Mouse (Mus musculus): ENCODE measurements at regions not wholly inside any gene's neighbourhood (a gene's known extent, or its start where the extent isn't known, plus 50 kb on each side); places are given as distances from the start of the nearest gene placed in this dataset.

- WGBS: 82% methylated on average over 3 of the region's 3 CpGs
- H3K27ac ChIP-seq: no peak overlapping the region
- no peak for ATAC-seq (ENCODE audit: low FRiP score)
These were observed 245.7 kb downstream of the Tex13c3 start for GRCm38 (mm10) chrX:19235449-19235848.

GRCm38 (mm10) chrX:19231823-19232222, 249.3 kb downstream of the Tex13c3 start:
- Histone ChIP-seq H3K4me3 (no peak overlapping the region), H3K4me1 (no peaks in the 10 kb centered on the region), H3K9ac (no peak overlapping the region), H3K27ac (no peak overlapping the region), H3K36me3 (no peaks in the 10 kb centered on the region), H3K9me3 (replicated peaks) (no peaks in the 10 kb centered on the region), H3K4me2 (replicated peaks) (no peak overlapping the region), H3K27me3 (no peaks in the 10 kb centered on the region)
- ATAC-seq (ENCODE audit: low FRiP score): no peak
- 84% methylated on average over 3 of the region's 3 CpGs for WGBS

More at GRCm38 (mm10) chrX:19235449-19235848, 245.7 kb downstream of the Tex13c3 start:
- Histone ChIP-seq H3K4me3 (no peak overlapping the region), H3K27me3 (no peaks in the 10 kb centered on the region), H3K4me1 (no peaks in the 10 kb centered on the region), H3K4me2 (replicated peaks) (no peak overlapping the region), H3K9ac (no peak overlapping the region), H3K36me3 (no peaks in the 10 kb centered on the region), H3K9me3 (replicated peaks) (no peaks in the 10 kb centered on the region)

- Histone ChIP-seq H3K9me3 (replicated peaks) (no peaks in the 10 kb centered on the region), H3K27ac (no peak overlapping the region), H3K4me2 (replicated peaks) (no peak overlapping the region), H3K4me3 (no peak overlapping the region), H3K4me1 (no peaks in the 10 kb centered on the region), H3K36me3 (no peaks in the 10 kb centered on the region), H3K9ac (no peak overlapping the region), H3K27me3 (no peaks in the 10 kb centered on the region)
- ATAC-seq (ENCODE audit: low FRiP score): no peak
These were observed 257.8 kb downstream of the Tex13c3 start for GRCm38 (mm10) chrX:19223336-19223735.

GRCm38 (mm10) chrX:19220785-19221496, 260.2 kb downstream of the Tex13c3 start:
- Histone ChIP-seq H3K27me3 (no peaks in the 10 kb centered on the region), H3K9me3 (replicated peaks) (no peaks in the 10 kb centered on the region), H3K9ac (no peak overlapping the region), H3K27ac (no peak overlapping the region), H3K36me3 (no peaks in the 10 kb centered on the region), H3K4me1 (no peaks in the 10 kb centered on the region), H3K4me3 (no peak overlapping the region), H3K4me2 (replicated peaks) (no peak overlapping the region)
- no peak for ATAC-seq (ENCODE audit: low FRiP score)
- WGBS: 79% methylated on average over 1 of the region's 1 CpGs

GRCm38 (mm10) chrX:19219727-19220126, 261.4 kb downstream of the Tex13c3 start:
- no peaks in the 10 kb centered on the region for H3K27me3 ChIP-seq
- H3K36me3 ChIP-seq: no peaks in the 10 kb centered on the region
- no peak overlapping the region for H3K4me2 ChIP-seq (replicated peaks)
- H3K9me3 ChIP-seq (replicated peaks): no peaks in the 10 kb centered on the region
- H3K4me1 ChIP-seq: no peaks in the 10 kb centered on the region
- no peak overlapping the region for H3K27ac ChIP-seq
- WGBS: 81% methylated on average over 2 of the region's 2 CpGs
- no peak overlapping the region for H3K4me3 ChIP-seq
- ATAC-seq (ENCODE audit: low FRiP score): no peak
- H3K9ac ChIP-seq: no peak overlapping the region

GRCm38 (mm10) chrX:19219301-19219700, 261.8 kb downstream of the Tex13c3 start:
- no peak for ATAC-seq (ENCODE audit: low FRiP score)
- Histone ChIP-seq H3K27me3 (no peaks in the 10 kb centered on the region), H3K27ac (no peak overlapping the region), H3K36me3 (no peaks in the 10 kb centered on the region), H3K4me2 (replicated peaks) (no peak overlapping the region), H3K4me1 (no peaks in the 10 kb centered on the region), H3K9ac (no peak overlapping the region), H3K4me3 (no peak overlapping the region), H3K9me3 (replicated peaks) (no peaks in the 10 kb centered on the region)
- 84% methylated on average over 2 of the region's 2 CpGs for WGBS

GRCm38 (mm10) chrX:19206420-19206819, 274.7 kb downstream of the Tex13c3 start:
- Histone ChIP-seq H3K9ac (no peak overlapping the region), H3K9me3 (replicated peaks) (no peaks in the 10 kb centered on the region), H3K4me2 (replicated peaks) (no peak overlapping the region), H3K27me3 (no peaks in the 10 kb centered on the region), H3K36me3 (no peaks in the 10 kb centered on the region), H3K27ac (no peak overlapping the region), H3K4me1 (no peaks in the 10 kb centered on the region), H3K4me3 (no peak overlapping the region)
- 58% methylated on average over 1 of the region's 1 CpGs for WGBS
- ATAC-seq (ENCODE audit: low FRiP score): no peak

- Histone ChIP-seq H3K36me3 (no peaks in the 10 kb centered on the region), H3K27me3 (no peaks in the 10 kb centered on the region), H3K4me1 (no peaks in the 10 kb centered on the region), H3K4me3 (no peak overlapping the region), H3K27ac (no peak overlapping the region), H3K9me3 (replicated peaks) (no peaks in the 10 kb centered on the region), H3K9ac (no peak overlapping the region), H3K4me2 (replicated peaks) (no peak overlapping the region)
- WGBS: 92% methylated on average over 1 of the region's 1 CpGs
- ATAC-seq (ENCODE audit: low FRiP score): no peak
These were observed 278.6 kb downstream of the Tex13c3 start for GRCm38 (mm10) chrX:19202542-19202941.

GRCm38 (mm10) chrX:19201383-19201782, 279.7 kb downstream of the Tex13c3 start:
- 84% methylated on average over 1 of the region's 1 CpGs for WGBS

GRCm38 (mm10) chrX:19199531-19199930, 281.6 kb downstream of the Tex13c3 start:
- Histone ChIP-seq H3K9ac (no peak overlapping the region), H3K4me1 (no peaks in the 10 kb centered on the region), H3K9me3 (replicated peaks) (no peaks in the 10 kb centered on the region), H3K36me3 (no peaks in the 10 kb centered on the region), H3K27ac (no peak overlapping the region), H3K4me3 (no peak overlapping the region), H3K27me3 (no peaks in the 10 kb centered on the region), H3K4me2 (replicated peaks) (no peak overlapping the region)
- 85% methylated on average over 3 of the region's 3 CpGs for WGBS
- ATAC-seq (ENCODE audit: low FRiP score): no peak

More at GRCm38 (mm10) chrX:19201383-19201782, 279.7 kb downstream of the Tex13c3 start:
- H3K4me3 ChIP-seq: no peak overlapping the region
- no peaks in the 10 kb centered on the region for H3K36me3 ChIP-seq
- no peak overlapping the region for H3K27ac ChIP-seq
- no peaks in the 10 kb centered on the region for H3K9me3 ChIP-seq (replicated peaks)
- H3K9ac ChIP-seq: no peak overlapping the region
- H3K4me1 ChIP-seq: no peaks in the 10 kb centered on the region
- H3K4me2 ChIP-seq (replicated peaks): no peak overlapping the region
- no peak for ATAC-seq (ENCODE audit: low FRiP score)
- no peaks in the 10 kb centered on the region for H3K27me3 ChIP-seq

GRCm38 (mm10) chrX:19168983-19169382, 312.1 kb downstream of the Tex13c3 start:
- no peak overlapping the region for H3K4me3 ChIP-seq
- 90% methylated on average over 2 of the region's 2 CpGs for WGBS
- no peak for ATAC-seq (ENCODE audit: low FRiP score)
- no peaks in the 10 kb centered on the region for H3K27me3 ChIP-seq
- H3K4me2 ChIP-seq (replicated peaks): no peak overlapping the region
- no peaks in the 10 kb centered on the region for H3K9me3 ChIP-seq (replicated peaks)
- H3K9ac ChIP-seq: no peak overlapping the region
- no peaks in the 10 kb centered on the region for H3K4me1 ChIP-seq
- H3K36me3 ChIP-seq: no peaks in the 10 kb centered on the region
- H3K27ac ChIP-seq: no peak overlapping the region

GRCm38 (mm10) chrX:19168546-19168945, 312.6 kb downstream of the Tex13c3 start:
- Histone ChIP-seq H3K4me3 (no peak overlapping the region), H3K27me3 (no peaks in the 10 kb centered on the region), H3K9me3 (replicated peaks) (no peaks in the 10 kb centered on the region), H3K4me1 (no peaks in the 10 kb centered on the region), H3K27ac (no peak overlapping the region), H3K36me3 (no peaks in the 10 kb centered on the region), H3K4me2 (replicated peaks) (no peak overlapping the region), H3K9ac (no peak overlapping the region)
- no peak for ATAC-seq (ENCODE audit: low FRiP score)
- 88% methylated on average over 5 of the region's 5 CpGs for WGBS

GRCm38 (mm10) chrX:19168111-19168510, 313.0 kb downstream of the Tex13c3 start:
- H3K36me3 ChIP-seq: no peaks in the 10 kb centered on the region
- no peak overlapping the region for H3K4me3 ChIP-seq
- no peaks in the 10 kb centered on the region for H3K4me1 ChIP-seq
- H3K27me3 ChIP-seq: no peaks in the 10 kb centered on the region
- H3K27ac ChIP-seq: no peak overlapping the region
- no peaks in the 10 kb centered on the region for H3K9me3 ChIP-seq (replicated peaks)
- ATAC-seq (ENCODE audit: low FRiP score): no peak
- H3K9ac ChIP-seq: no peak overlapping the region
- H3K4me2 ChIP-seq (replicated peaks): no peak overlapping the region
- 83% methylated on average over 1 of the region's 1 CpGs for WGBS

All from hindbrain, embryonic 12.5 days (tissue).